Mouse (Mus musculus): ENCODE data around the gene Extl2. TPM values are rescaled to one million over a fixed set of nuclear protein-coding genes. Genes with fewer than 3 reads are reported as not detected.

Gene Extl2
- 38.5 TPM for polyA plus RNA-seq (2014; fragmentation: Illumina TruSeq; extraction: RNeasy Lipid Tissue Mini Kit (QIAGEN cat#74804))

DNA sequence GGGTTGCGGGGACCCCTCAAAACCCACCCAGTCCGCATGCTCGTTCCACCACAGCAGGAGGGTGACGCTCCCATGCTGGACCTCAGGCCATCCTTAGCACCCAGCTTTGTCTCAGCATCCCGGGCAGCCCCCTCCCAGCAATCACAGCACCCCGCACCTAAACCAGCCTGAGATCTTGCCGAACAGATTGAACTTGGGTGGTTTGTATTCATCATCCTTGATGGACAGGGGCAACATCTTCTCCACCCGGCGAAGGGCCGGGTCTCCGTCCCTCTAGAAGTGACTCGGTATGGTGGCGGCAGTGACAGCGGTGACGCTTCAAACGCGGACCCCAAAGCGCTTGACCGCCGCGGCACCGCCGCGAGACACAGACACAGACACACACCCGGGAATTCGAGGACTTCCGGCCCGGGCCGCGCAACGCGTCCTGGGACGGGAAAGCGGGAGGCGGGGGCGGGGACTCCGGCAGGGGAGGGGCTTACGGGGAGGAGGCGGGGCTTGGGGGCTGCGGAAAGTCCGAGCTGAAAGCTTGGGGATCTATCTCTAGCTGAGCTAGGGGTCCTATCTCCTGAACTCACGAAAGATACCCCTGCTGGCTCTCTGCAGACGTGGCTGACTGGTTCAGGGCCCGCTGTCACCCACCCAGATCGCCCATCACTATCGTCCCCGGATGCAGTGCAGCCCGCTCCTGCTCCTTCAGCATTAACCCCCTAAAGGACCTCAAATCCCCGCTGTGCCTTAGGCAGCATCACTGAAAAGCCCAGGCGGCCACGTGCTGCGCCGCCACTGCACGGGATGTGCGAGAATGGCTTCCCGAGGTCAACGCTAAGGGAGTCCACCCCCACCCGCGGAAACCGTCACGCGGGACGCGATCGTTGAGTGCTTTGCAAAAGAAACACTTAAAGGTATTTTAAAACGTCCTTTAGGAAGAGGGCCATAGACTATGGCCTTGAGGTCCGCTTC is at the start of gene Extl2, which contains the start of gene Slc30a7:
Extl2 (plus strand) TSS at position 485 of the 963 bp plus-strand sequence.
Slc30a7 (minus strand) TSS at position 429 of the 963 bp plus-strand sequence.

Other genes starting within 250 kb of the Extl2 start
- 12.9 TPM for gene Dph5, start 119.6 kb upstream of the Extl2 start, polyA plus RNA-seq (2014; fragmentation: Illumina TruSeq; extraction: RNeasy Lipid Tissue Mini Kit (QIAGEN cat#74804))
- gene Slc30a7, start 56 bp upstream of the Extl2 start, polyA plus RNA-seq (2014; fragmentation: Illumina TruSeq; extraction: RNeasy Lipid Tissue Mini Kit (QIAGEN cat#74804)): 51.5 TPM
- gene Vcam1, start 122.2 kb downstream of the Extl2 start, polyA plus RNA-seq (2014; fragmentation: Illumina TruSeq; extraction: RNeasy Lipid Tissue Mini Kit (QIAGEN cat#74804)): 35.1 TPM
- 6.2 TPM for gene Gpr88, start 246.0 kb downstream of the Extl2 start, polyA plus RNA-seq (2014; fragmentation: Illumina TruSeq; extraction: RNeasy Lipid Tissue Mini Kit (QIAGEN cat#74804))